Mouse (Mus musculus) spleen, adult 2 months (tissue): Measurements from ENCODE around the gene Rab7. TPM values are rescaled to one million over a fixed set of nuclear protein-coding genes. Genes with fewer than 3 reads are reported as not detected.
"Not testable (repeated sequence)": the region's sequence is repeated elsewhere in the genome, so short reads cannot be mapped to it uniquely, and the experiment has no call there.

ENCODE experiments used
- DNase-seq, 2 experiments: peaks; one replicate each; pipeline versions ENCODE4 v3.0.0 to v3.0.0-alpha.2; 2012 to 2021; ENCODE audit warnings: low spot score in 2 of 2, low read depth in 1 of 2
- H3K27ac ChIP-seq: fragments of 200-500 bp; 2 replicates; pipeline ENCODE4 v1.5.1; 2012; ENCODE audit warnings: low read length, inconsistent platforms; ENCODE audit not compliant: insufficient read depth
- H3K27me3 ChIP-seq: fragments of 200-500 bp; 2 replicates; pipeline ENCODE4 v1.6.1; 2012; ENCODE audit warnings: mild to moderate bottlenecking, moderate library complexity, low read length, inconsistent platforms; ENCODE audit not compliant: control insufficient read depth, insufficient read depth
- H3K36me3 ChIP-seq: fragments of 200-500 bp; 2 replicates; pipeline ENCODE4 v1.6.1; 2012; ENCODE audit warnings: mild to moderate bottlenecking, low read length, inconsistent platforms; ENCODE audit not compliant: control insufficient read depth, insufficient read depth
- H3K4me1 ChIP-seq: fragments of 200-500 bp; 2 replicates; pipeline ENCODE4 v1.6.1; 2011; ENCODE audit warnings: inconsistent platforms; ENCODE audit not compliant: control insufficient read depth, insufficient read depth, insufficient read length
- H3K4me3 ChIP-seq: fragments of 200-500 bp; 2 replicates; pipeline ENCODE4 v1.5.1; 2011; ENCODE audit warnings: mild to moderate bottlenecking, inconsistent platforms; ENCODE audit not compliant: insufficient read depth, insufficient read length; ENCODE audit errors: extremely low read depth
- CTCF ChIP-seq: fragments of 200-500 bp; IDR thresholded peaks from 2 replicates; pipeline ENCODE4 v1.5.1; 2011; ENCODE audit warnings: mild to moderate bottlenecking, inconsistent platforms; ENCODE audit not compliant: insufficient read depth, insufficient read length, insufficient replicate concordance; ENCODE audit errors: extremely low read depth
- POLR2A ChIP-seq: fragments of 200-500 bp; IDR thresholded peaks from 2 replicates; pipeline ENCODE4 v1.6.1; 2011; ENCODE audit warnings: low read depth, low read length, inconsistent platforms
- WGBS: fragments of 180-500 bp; shearing (Covaris S2); methylation state at CpG from one replicate; pipeline ENCODE4 v1.1.7; 2018; 5-methylcytosine and 5-hydroxymethylcytosine counted together
- polyA plus RNA-seq: library from polyadenylated mRNA; depleted of rRNA; stranded (reverse); fragments of >200 nt; gene quantifications from 2 replicates; pipeline ENCODE4 v1.2.3, GENCODE M21; 2012

The Rab7 gene
- polyA plus RNA-seq, 1 experiment: 76.4 TPM

DNA sequence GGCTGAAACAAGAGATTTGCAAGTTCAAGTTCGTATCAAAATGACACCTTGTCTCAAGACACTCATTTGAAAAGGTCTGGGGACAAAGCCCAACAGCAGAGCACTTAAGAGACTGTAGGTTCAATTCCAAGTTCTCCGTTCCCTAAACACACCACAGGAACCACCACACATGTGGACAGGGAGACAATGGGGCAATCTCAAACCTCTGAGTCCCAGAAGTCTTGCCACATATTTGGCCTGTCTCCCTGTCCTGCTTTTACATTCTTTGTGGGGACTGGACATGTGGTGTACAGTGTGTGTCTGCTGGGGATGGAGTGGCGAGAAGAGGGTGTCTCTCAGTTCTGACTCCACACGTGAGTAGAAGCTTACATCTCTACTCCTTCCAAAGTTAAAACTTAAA, 35.9 kb downstream of the Rab7 start:
- Histone ChIP-seq H3K4me3 (no peak overlapping the region), H3K27ac (no peak overlapping the region), H3K4me1 (no peaks in the 10 kb centered on the region), H3K27me3 (no peaks in the 10 kb centered on the region), H3K36me3 (peaks cover 31% of the 10 kb centered on the region)
- no peak for TF ChIP-seq CTCF
- no peak for TF ChIP-seq POLR2A
- WGBS: 88% methylated on average over 4 of the region's 4 CpGs
- no peak for DNase-seq

GRCm38 (mm10) chr6:88004773-88005172, 40.3 kb downstream of the Rab7 start:
- not testable (repeated sequence) for H3K4me1 ChIP-seq, H3K27ac ChIP-seq, DNase-seq, H3K4me3 ChIP-seq, H3K27me3 ChIP-seq
- H3K36me3 ChIP-seq: peaks cover 51% of the 10 kb centered on the region
- 92% methylated on average over 14 of the region's 14 CpGs for WGBS

GRCm38 (mm10) chr6:88003439-88003838, 41.6 kb downstream of the Rab7 start:
- no peak for DNase-seq
- Histone ChIP-seq H3K36me3 (peaks cover 42% of the 10 kb centered on the region), H3K27ac (no peak overlapping the region), H3K4me1 (no peaks in the 10 kb centered on the region), H3K27me3 (no peaks in the 10 kb centered on the region), H3K4me3 (no peak overlapping the region)
- TF ChIP-seq CTCF: no peak
- WGBS: 80% methylated on average over 4 of the region's 4 CpGs

- H3K27ac ChIP-seq: no peak overlapping the region
- no peaks in the 10 kb centered on the region for H3K4me1 ChIP-seq
- DNase-seq: no peak
- WGBS: 89% methylated on average over 4 of the region's 4 CpGs
- no peak overlapping the region for H3K4me3 ChIP-seq
- no peaks in the 10 kb centered on the region for H3K27me3 ChIP-seq
- TF ChIP-seq CTCF (no peak), POLR2A (no peak)
- peaks cover 25% of the 10 kb centered on the region for H3K36me3 ChIP-seq
Measured at GRCm38 (mm10) chr6:87998358-87998757, 46.7 kb downstream of the Rab7 start.

DNA sequence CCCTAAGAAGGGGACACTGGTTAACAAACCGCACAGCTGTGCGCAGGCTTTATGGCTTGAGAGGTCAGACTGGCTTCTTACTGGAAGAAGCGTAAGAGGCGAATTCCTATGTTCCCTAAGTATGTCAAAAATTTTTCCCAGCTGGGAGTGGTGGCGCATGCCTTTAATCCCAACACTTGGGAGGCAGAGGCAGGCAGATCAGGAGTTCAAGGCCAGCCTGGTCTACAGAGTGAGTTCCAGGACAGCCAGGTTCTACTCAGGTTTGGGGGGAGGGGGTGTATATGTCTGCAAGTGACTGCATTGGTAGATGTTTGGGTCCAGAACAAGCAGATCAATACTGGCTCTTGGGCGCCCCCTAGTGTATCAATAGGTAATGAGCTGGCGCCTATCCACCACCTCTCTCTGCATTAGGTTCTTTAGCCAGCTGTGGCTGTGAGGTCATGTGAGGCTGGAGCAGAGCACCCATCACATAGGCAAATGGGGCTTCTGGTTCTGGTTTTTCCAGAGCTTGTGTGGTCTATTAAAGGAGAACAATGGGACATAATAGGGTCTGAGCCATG, 47.3 kb downstream of the Rab7 start:
- Histone ChIP-seq H3K27me3 (no peaks in the 10 kb centered on the region), H3K27ac (no peak overlapping the region), H3K4me1 (no peaks in the 10 kb centered on the region), H3K4me3 (no peak overlapping the region), H3K36me3 (peaks cover 20% of the 10 kb centered on the region)
- 70% methylated on average over 7 of the region's 7 CpGs for WGBS
- TF ChIP-seq CTCF (peak; percentile 51; the same call in 1 of the 2 replicates), POLR2A (no peak)
- peak; percentile 28 to 70 for DNase-seq

DNA sequence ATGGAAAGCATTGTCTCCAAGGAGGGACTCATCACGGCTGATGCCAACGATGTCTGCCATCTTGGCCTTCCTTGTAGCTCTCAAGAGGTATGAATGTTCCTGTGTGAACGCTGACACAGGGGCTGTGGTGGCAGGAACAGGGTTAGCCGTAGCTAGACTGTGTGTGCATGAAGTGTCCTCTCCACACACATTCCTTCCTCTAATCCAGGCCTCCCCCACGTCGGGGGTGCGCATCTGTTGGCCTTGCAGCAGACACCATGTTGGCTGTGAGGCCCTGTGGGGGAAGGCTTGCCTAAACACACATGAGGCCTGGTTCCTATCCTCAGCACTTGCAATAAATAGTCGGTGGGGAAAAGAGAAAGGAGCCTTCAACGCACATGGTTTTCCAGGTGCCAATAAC, 48.5 kb downstream of the Rab7 start:
- 89% methylated on average over 9 of the region's 9 CpGs for WGBS
- Histone ChIP-seq H3K36me3 (peaks cover 8% of the 10 kb centered on the region), H3K27ac (no peak overlapping the region), H3K4me1 (no peaks in the 10 kb centered on the region), H3K4me3 (no peak overlapping the region), H3K27me3 (no peaks in the 10 kb centered on the region)
- TF ChIP-seq CTCF (no peak), POLR2A (no peak)
- DNase-seq: no peak

- no peak for DNase-seq
- peaks cover 2% of the 10 kb centered on the region; the same call in 1 of the 2 replicates for H3K36me3 ChIP-seq
- no peak overlapping the region for H3K27ac ChIP-seq
- H3K4me3 ChIP-seq: no peak overlapping the region
- 72% methylated on average over 4 of the region's 4 CpGs for WGBS
- TF ChIP-seq POLR2A (no peak), CTCF (no peak)
- H3K4me1 ChIP-seq: no peaks in the 10 kb centered on the region
- no peaks in the 10 kb centered on the region for H3K27me3 ChIP-seq
Measured at GRCm38 (mm10) chr6:87995519-87995918, 49.6 kb downstream of the Rab7 start.
